Mouse (Mus musculus): ENCODE results near the gene Tmprss11c.

DNA sequence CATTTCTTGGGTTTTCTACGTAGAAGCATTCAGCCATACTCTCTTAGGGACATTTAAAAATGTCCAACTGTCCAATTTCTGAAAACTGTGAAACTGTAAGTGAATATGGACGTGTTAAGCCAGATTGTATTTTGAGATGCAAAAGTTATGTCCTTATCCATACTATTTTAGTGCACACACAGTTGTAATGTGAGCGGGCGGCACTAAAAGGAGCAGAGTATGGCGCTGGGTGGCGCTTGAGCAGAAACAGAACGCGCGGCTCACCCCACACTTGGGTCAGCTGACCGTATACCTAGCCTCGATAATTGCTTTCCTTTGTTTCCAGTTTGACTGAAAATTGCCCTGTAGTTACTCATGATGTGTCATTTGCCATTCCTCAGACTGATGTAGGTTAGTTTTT is 42.5 kb downstream of the Tmprss11c start:
- TF ChIP-seq CTCF (IDR thresholded peaks at IDR 0.05; ENCODE audit: borderline replicate concordance, insufficient read depth, low read length) (no peak), POLR2A (IDR thresholded peaks at IDR 0.05; ENCODE audit: low read depth, low read length) (no peak)
